Mouse (Mus musculus): ENCODE measurements around the gene Foxq1.

Foxq1 gene

GRCm38 (mm10) chr13:31572806-31573508 is 17.0 kb downstream of the Foxq1 start:
- no peak for DNase-seq (ENCODE audit: low spot score in 2 of 2)

DNA sequence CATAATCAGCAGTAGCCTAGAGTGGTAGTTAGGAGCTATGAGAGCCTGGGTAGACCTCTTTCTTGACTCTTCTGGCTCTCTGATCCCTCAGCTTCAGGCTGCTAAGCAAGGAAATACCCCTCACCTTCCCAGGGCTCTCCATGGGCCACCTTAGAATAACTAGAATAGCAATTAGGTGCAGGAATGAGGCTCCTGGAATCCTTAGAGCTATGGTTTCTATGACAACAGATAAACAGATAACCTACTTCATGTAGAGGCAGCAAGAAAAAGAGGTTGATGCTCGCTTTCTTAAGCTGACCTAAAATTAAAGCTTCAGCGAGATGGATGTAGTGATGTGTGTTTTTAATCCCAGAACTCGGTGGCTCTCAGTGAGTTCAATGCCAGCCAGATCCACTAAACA is 18.7 kb downstream of the Foxq1 start:
- DNase-seq (ENCODE audit: low spot score in 2 of 2): no peak

DNA sequence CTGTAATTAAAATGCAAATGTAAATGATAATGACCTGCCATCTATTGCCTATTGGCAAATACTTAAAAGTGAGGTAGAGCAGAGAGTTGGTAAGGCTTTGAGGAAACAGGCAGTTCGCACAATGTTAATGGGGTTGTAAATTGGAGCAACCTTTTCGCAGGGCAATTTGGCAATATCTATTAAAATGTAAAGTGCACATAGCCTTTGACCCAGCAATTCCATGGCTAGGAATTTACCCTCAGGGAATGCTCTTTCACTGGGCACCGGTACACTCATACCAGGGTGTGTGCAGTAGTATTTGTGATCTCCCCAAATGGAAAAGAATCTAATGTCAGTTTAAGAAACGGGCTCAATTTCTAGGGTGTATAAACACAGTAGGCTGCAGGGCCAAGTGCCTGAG is 20.8 kb downstream of the Foxq1 start:
- DNase-seq (ENCODE audit: low spot score in 2 of 2): no peak

GRCm38 (mm10) chr13:31577576-31577975 is 21.6 kb downstream of the Foxq1 start:
- no peak for DNase-seq (ENCODE audit: low spot score in 2 of 2)

- DNase-seq (ENCODE audit: low spot score in 2 of 2): no peak
These were observed 22.5 kb downstream of the Foxq1 start for GRCm38 (mm10) chr13:31578389-31578788.

DNA sequence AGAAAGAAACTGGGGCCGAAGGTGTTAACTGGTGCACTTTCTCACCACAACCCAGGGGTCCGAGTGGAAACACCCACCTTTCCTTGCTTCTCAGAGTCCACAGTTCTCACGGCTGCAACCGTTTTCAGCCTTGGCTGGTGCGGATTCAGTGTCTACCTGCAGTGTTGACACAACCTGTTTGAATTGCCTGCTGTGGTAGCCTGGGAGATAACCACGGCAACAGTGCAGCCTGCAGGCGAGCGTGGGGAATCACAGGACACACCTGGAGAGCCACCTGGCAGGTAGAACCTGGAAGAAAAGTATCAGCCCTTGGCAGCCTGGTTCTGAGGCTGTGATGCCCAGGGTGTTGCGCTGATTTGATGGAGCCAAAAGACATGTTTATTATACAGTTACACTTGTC is 23.9 kb downstream of the Foxq1 start:
- no peak for DNase-seq (ENCODE audit: low spot score in 2 of 2)

DNA sequence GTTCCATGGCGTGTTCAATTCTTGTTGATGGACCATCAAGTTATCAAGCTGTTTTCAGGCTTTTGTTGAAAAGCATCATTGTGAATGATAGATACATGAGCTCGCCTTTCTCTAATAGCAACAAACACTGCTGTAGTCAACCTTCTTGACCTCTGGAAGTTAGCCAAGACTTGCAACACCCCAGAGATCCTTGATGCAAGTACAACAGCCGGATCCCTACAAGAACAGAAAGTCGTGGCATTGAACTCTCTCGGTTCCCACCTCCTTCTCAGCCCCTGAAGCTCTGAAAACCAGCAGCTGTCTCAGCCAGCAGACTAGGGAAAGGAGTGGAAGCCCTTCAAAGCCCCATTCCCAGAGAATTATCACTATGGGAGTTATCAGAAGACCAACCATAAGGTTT is 31.4 kb downstream of the Foxq1 start:
- no peak for DNase-seq (ENCODE audit: low spot score in 2 of 2)

GRCm38 (mm10) chr13:31599576-31599975 is 43.6 kb downstream of the Foxq1 start:
- no peak for DNase-seq (ENCODE audit: low spot score in 2 of 2)

DNA sequence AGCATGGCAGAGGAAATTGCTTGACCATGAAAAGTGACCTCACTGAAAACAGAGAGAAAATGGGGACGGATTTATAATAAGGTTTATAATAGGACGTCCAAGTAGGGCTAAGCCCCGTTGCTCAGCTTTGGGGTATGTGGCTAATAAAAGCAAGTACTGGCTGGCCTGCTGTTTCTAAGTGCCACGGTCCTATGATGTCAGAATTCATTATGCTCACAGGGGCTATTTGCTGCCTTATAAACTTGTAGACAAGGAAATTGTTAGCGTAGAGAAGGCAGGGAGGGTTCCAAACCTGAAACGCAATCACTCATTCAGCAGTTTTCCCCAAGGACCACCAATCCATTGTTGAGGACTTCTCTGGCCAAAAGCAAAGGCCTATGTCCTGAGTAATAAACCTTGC is 48.0 kb downstream of the Foxq1 start:
- no peak for DNase-seq (ENCODE audit: low spot score in 2 of 2)
